Mouse (Mus musculus): ENCODE results near the gene Rbks.

GRCm38 (mm10) chr5:31724519-31724918 is 27.1 kb upstream of the Rbks start:
- TF ChIP-seq CTCF (IDR thresholded peaks at IDR 0.05; ENCODE audit: low read depth) (no peak), EP300 (IDR thresholded peaks at IDR 0.05; ENCODE audit: low read depth) (no peak)

Measured in liver, embryonic 14.5 days (tissue).